Mouse (Mus musculus): Measurements from ENCODE around the gene D130043K22Rik. TPM values are rescaled to one million over a fixed set of nuclear protein-coding genes. Genes with fewer than 3 reads are reported as not detected.
A peak's percentile ranks its signal among the peaks of the same experiment; 100 is the strongest.

Gene D130043K22Rik
- polyA plus RNA-seq (2014; fragmentation: Nextera tagmentation; extraction: Ambion mirVana), result 0.09 and 0.11 TPM in 2 replicates

DNA sequence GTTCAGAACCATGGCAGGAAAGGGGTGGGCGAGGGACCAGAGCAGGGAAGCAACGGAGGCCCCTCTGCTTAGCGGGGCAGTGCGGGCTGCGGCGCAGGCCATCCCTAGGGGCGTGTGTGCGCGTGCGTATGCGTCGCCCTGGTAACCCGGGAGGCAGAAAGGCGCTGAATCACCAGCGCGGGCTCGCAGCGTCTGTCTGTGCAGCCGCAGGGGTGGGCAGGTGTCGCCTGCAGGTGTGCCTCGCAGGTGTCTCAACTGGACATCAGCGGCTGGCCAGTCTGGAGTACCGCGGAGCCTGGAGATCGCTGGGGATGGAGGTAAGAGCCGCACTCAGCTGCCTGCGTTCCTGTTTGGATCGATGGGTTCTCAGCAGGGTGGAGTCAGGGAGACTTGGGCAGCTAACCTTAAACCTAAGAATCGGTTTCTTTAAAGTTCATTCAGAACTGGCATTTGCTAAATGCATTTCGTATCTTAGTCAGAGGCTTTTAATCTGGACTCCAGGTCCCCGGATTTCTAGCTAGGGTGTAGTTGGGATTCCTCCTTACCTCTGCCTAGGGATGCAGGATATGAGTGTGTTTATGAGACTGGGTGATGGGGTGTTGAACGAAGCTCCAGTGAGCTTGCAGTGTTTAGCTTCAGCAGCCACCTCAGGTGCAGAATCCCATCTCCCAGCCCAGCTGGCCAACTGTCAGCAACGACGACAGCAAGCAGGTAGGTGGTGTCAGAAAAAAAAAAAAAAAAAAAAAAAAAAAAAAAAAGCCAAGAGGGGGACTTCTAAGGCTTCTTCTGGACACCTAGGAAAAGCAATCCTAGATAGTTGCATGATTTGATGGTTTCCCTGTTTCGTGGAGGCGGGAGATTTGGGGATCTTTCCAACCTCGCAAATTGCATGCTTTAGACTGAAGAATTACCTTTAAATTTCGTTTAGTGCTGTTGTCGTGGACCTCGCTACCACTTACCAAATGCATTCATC is at the start of gene D130043K22Rik:
Gene D130043K22Rik (plus strand): TSS at position 153 of the 973 bp plus-strand sequence.
- no peak within 1 kb of the TSS for H3K27ac ChIP-seq (replicated peaks; ENCODE audit: low read depth, low read length)
- no peaks in the 10 kb centered on the region for H3K9me3 ChIP-seq (ENCODE audit: control insufficient read depth, low read length)
- peaks cover 5% of the 10 kb centered on the region; the same call in 1 of the 2 replicates for H3K36me3 ChIP-seq (ENCODE audit: control insufficient read depth, insufficient read depth, low read length)
- WGBS, result 13% methylated on average over 40 of the region's 40 CpGs
- peak within 1 kb of the TSS; percentile 71 for H3K4me2 ChIP-seq (ENCODE audit: low read depth, severe bottlenecking)
- peak within 1 kb of the TSS; percentile 33 for H3K4me3 ChIP-seq (ENCODE audit: low read depth, low read length)
- peak; percentile 67; the same call in 1 of the 2 replicates for ATAC-seq (ENCODE audit: insufficient number of reproducible peaks, low FRiP score, low TSS enrichment, low read depth)
- DNase-seq (ENCODE audit: low spot score), result peak; percentile 74
- H3K4me1 ChIP-seq (ENCODE audit: control insufficient read depth, insufficient read depth, low read length), result peaks cover 3% of the 10 kb centered on the region; the same call in 1 of the 2 replicates
- H3K9ac ChIP-seq (ENCODE audit: low read length), result peak within 1 kb of the TSS; percentile 50
- no peaks in the 10 kb centered on the region for H3K27me3 ChIP-seq (ENCODE audit: control insufficient read depth, insufficient read depth, low read length)

DNA sequence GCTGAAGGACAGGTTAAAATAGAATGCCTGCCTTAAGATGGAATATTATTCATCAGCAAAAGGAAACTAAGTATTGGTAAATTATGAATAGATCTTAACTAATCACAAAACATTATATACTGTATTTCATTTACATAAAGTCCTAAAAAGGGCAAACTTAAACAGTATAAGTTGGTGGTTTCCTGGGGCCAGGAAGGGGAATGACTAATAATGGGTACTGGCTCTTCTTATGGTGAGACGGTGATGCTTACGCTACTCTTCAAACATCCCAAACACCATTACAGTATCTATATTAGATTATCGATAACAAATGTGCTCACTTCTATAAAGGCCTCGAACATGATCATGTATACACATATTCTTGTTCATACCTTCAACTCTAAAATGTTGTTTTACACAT is 46.2 kb upstream of the D130043K22Rik start:
- no peak for ATAC-seq (ENCODE audit: insufficient number of reproducible peaks, low FRiP score, low TSS enrichment, low read depth)

DNA sequence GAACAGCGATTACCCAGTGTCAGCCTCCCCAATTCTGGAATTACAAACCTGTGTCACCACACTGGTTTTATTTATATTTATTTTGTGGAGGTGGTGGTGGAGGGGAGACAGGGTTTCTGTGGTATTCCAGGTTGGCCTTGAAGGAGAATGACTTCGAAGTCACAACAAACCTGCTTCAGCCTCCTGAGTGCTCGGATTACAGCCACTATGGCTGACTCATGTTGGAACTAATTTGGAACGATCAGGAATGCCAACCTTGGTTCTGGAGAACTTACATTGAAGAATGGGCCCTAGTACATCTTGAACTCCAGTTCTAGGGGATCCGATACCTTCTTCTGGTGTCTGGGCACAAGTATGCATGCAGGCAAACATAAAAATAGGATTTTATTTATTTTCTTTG is 45.6 kb upstream of the D130043K22Rik start:
- DNase-seq (ENCODE audit: low spot score) (no peak), ATAC-seq (ENCODE audit: insufficient number of reproducible peaks, low FRiP score, low TSS enrichment, low read depth) (no peak)
- 67% methylated on average over 5 of the region's 5 CpGs for WGBS
- Histone ChIP-seq H3K4me1 (ENCODE audit: control insufficient read depth, insufficient read depth, low read length) (peaks cover 5% of the 10 kb centered on the region; the same call in 1 of the 2 replicates), H3K9ac (ENCODE audit: low read length) (no peak overlapping the region), H3K4me3 (ENCODE audit: low read depth, low read length) (peak overlapping the region; percentile 98), H3K36me3 (ENCODE audit: control insufficient read depth, insufficient read depth, low read length) (no peaks in the 10 kb centered on the region), H3K27me3 (ENCODE audit: control insufficient read depth, insufficient read depth, low read length) (no peaks in the 10 kb centered on the region), H3K4me2 (ENCODE audit: low read depth, severe bottlenecking) (peak overlapping the region; percentile 82; the same call in 1 of the 2 replicates), H3K9me3 (ENCODE audit: control insufficient read depth, low read length) (no peaks in the 10 kb centered on the region), H3K27ac (replicated peaks; ENCODE audit: low read depth, low read length) (no peak overlapping the region)

More for the DNA sequence above, 46.2 kb upstream of the D130043K22Rik start:
- no peaks in the 10 kb centered on the region for H3K27me3 ChIP-seq (ENCODE audit: control insufficient read depth, insufficient read depth, low read length)
- no peaks in the 10 kb centered on the region for H3K9me3 ChIP-seq (ENCODE audit: control insufficient read depth, low read length)
- DNase-seq (ENCODE audit: low spot score), result no peak
- H3K36me3 ChIP-seq (ENCODE audit: control insufficient read depth, insufficient read depth, low read length), result no peaks in the 10 kb centered on the region
- no peak overlapping the region for H3K27ac ChIP-seq (replicated peaks; ENCODE audit: low read depth, low read length)
- WGBS, result 97% methylated on average over 4 of the region's 4 CpGs
- H3K4me3 ChIP-seq (ENCODE audit: low read depth, low read length), result no peak overlapping the region
- H3K9ac ChIP-seq (ENCODE audit: low read length), result no peak overlapping the region
- no peak overlapping the region for H3K4me2 ChIP-seq (ENCODE audit: low read depth, severe bottlenecking)
- peaks cover 5% of the 10 kb centered on the region; the same call in 1 of the 2 replicates for H3K4me1 ChIP-seq (ENCODE audit: control insufficient read depth, insufficient read depth, low read length)

DNA sequence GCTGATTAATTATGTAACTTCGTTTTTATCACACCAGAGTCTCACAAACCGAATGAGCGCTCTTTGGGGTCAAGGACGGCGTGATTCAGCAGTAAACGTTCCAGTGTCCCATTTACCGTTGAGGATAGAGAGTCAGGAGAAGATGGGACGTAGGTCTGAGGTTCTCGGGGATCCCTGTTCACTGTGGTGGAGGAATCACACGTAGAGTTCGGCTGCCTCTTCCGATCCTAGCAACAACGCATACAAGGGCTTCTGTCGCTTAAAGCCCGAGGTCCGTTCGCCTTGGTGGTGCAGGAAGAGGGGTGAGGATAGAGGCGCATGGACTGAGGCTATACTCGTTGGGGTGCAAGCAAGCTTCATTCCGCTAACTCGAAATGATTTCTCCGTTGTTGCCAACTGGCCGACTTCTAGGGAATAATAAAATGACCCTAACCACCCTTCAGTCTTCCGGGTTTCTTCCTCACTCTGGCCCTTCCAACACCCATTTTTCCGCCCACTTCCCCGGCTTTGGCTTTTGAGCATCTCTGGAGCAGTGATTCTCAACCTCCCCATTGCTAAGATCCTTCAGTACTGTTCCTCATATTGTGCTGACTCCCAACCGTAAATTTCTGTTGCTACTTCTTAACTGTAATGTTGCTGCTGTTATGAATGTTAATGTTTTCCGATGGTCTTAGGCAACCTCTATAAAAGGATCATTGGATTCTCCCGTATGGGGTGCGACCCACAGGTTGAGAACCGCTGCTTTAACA is 44.8 kb upstream of the D130043K22Rik start:
- peaks cover 5% of the 10 kb centered on the region; the same call in 1 of the 2 replicates for H3K4me1 ChIP-seq (ENCODE audit: control insufficient read depth, insufficient read depth, low read length)
- no peaks in the 10 kb centered on the region for H3K27me3 ChIP-seq (ENCODE audit: control insufficient read depth, insufficient read depth, low read length)
- WGBS, result 1% methylated on average over 31 of the region's 31 CpGs
- H3K27ac ChIP-seq (replicated peaks; ENCODE audit: low read depth, low read length), result 0 out of 2 replicates have a peak overlapping the region, but pooled peaks have one; percentile 26
- peak; percentile 55 for DNase-seq (ENCODE audit: low spot score)
- peak overlapping the region; percentile 82 for H3K4me2 ChIP-seq (ENCODE audit: low read depth, severe bottlenecking)
- peak; percentile 11; the same call in 1 of the 2 replicates for ATAC-seq (ENCODE audit: insufficient number of reproducible peaks, low FRiP score, low TSS enrichment, low read depth)
- peak overlapping the region; percentile 56 for H3K9ac ChIP-seq (ENCODE audit: low read length)
- no peaks in the 10 kb centered on the region for H3K9me3 ChIP-seq (ENCODE audit: control insufficient read depth, low read length)
- H3K4me3 ChIP-seq (ENCODE audit: low read depth, low read length), result peak overlapping the region; percentile 98
- H3K36me3 ChIP-seq (ENCODE audit: control insufficient read depth, insufficient read depth, low read length), result no peaks in the 10 kb centered on the region

GRCm38 (mm10) chr13:24800674-24801307 is 44.1 kb upstream of the D130043K22Rik start:
- DNase-seq (ENCODE audit: low spot score), result peak; percentile 97
- ATAC-seq (ENCODE audit: insufficient number of reproducible peaks, low FRiP score, low TSS enrichment, low read depth), result peak; percentile 97
- Histone ChIP-seq H3K9me3 (ENCODE audit: control insufficient read depth, low read length) (no peaks in the 10 kb centered on the region), H3K4me1 (ENCODE audit: control insufficient read depth, insufficient read depth, low read length) (peaks cover 5% of the 10 kb centered on the region; the same call in 1 of the 2 replicates), H3K36me3 (ENCODE audit: control insufficient read depth, insufficient read depth, low read length) (no peaks in the 10 kb centered on the region), H3K4me2 (ENCODE audit: low read depth, severe bottlenecking) (peak overlapping the region; percentile 91), H3K27ac (replicated peaks; ENCODE audit: low read depth, low read length) (peak overlapping the region; percentile 98), H3K4me3 (ENCODE audit: low read depth, low read length) (peak overlapping the region; percentile 98), H3K9ac (ENCODE audit: low read length) (peak overlapping the region; percentile 88), H3K27me3 (ENCODE audit: control insufficient read depth, insufficient read depth, low read length) (no peaks in the 10 kb centered on the region)
- WGBS, result under 1% methylated on average over 42 of the region's 42 CpGs

DNA sequence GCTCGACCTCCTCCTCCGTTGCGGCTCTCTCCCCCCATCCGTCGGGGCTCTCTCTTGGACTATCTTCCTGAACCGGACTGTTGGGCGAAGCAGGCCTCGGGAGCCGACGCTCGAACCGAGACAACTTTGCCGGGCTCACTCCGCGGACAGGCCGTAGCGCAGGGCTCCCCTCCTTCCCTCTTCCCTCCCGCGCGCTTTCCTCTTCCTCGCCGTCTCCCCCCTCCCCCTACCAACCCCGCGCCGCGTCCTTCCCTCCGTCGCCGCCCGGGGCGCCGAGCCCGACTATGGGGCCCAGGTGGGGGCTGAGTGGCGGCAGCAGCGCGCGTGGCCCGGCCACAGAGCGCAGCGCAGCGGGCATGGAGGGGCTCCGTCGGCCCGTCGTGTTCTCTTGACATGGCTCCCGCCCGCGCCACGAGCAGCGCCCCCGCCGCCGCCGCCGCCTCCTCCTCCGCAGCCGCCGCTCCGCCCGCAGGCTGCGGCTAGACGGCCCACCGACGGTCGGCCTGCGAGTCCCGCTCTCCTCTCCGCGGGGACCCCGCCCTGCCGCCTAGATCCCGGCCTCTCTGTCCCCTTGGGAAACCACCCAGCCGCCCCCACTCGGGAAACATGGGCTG is 43.5 kb upstream of the D130043K22Rik start, which contains the start of gene BC005537:
Gene BC005537 (plus strand): TSS at position 350 of the 614 bp plus-strand sequence.
- WGBS, result under 1% methylated on average over 74 of the region's 74 CpGs
- no peaks in the 10 kb centered on the region for H3K9me3 ChIP-seq (ENCODE audit: control insufficient read depth, low read length)
- peaks cover under 1% of the 10 kb centered on the region; the same call in 1 of the 2 replicates for H3K36me3 ChIP-seq (ENCODE audit: control insufficient read depth, insufficient read depth, low read length)
- peak within 1 kb of the TSS; percentile 98 for H3K4me3 ChIP-seq (ENCODE audit: low read depth, low read length)
- ATAC-seq (ENCODE audit: insufficient number of reproducible peaks, low FRiP score, low TSS enrichment, low read depth) (peak; percentile 31), DNase-seq (ENCODE audit: low spot score) (no peak)
- H3K4me2 ChIP-seq (ENCODE audit: low read depth, severe bottlenecking), result peak within 1 kb of the TSS; percentile 91
- H3K9ac ChIP-seq (ENCODE audit: low read length), result peak within 1 kb of the TSS; percentile 88
- H3K27me3 ChIP-seq (ENCODE audit: control insufficient read depth, insufficient read depth, low read length), result no peaks in the 10 kb centered on the region
- H3K4me1 ChIP-seq (ENCODE audit: control insufficient read depth, insufficient read depth, low read length), result peaks cover 5% of the 10 kb centered on the region; the same call in 1 of the 2 replicates
- H3K27ac ChIP-seq (replicated peaks; ENCODE audit: low read depth, low read length), result peak within 1 kb of the TSS; percentile 98

DNA sequence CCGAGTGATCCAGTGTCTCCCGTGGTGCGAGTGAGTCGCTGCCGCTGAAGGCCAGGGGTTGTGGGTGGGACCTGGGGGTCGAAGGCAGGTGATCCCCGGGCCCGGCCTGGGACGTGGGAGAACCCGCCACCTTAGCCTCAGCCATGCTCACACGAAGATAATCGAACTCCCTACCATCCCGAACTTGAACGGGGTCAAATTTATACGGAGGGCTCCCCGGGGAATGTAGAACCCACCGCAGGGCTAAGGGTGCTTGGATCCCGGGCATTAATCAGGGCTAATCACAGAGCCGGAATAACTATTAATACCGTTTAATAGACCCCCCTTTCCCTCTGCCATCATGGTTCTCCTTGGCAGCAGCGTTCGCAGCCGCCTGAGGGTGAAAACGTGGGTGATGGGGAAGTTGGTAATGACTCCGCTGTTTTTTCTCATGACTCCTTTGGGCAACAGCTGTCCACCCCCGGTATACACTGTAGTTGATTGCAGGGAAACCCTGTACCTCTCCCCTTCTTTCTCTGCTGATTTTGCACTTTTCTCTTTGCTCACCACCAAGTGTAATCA is 42.7 kb upstream of the D130043K22Rik start:
- no peaks in the 10 kb centered on the region for H3K27me3 ChIP-seq (ENCODE audit: control insufficient read depth, insufficient read depth, low read length)
- H3K4me2 ChIP-seq (ENCODE audit: low read depth, severe bottlenecking), result peak overlapping the region; percentile 91
- H3K4me1 ChIP-seq (ENCODE audit: control insufficient read depth, insufficient read depth, low read length), result peaks cover 5% of the 10 kb centered on the region; the same call in 1 of the 2 replicates
- peak; percentile 45 for DNase-seq (ENCODE audit: low spot score)
- H3K36me3 ChIP-seq (ENCODE audit: control insufficient read depth, insufficient read depth, low read length), result peaks cover 5% of the 10 kb centered on the region; the same call in 1 of the 2 replicates
- H3K27ac ChIP-seq (replicated peaks; ENCODE audit: low read depth, low read length), result no peak overlapping the region; the same call in 1 of the 2 replicates
- WGBS, result under 1% methylated on average over 26 of the region's 26 CpGs
- no peaks in the 10 kb centered on the region for H3K9me3 ChIP-seq (ENCODE audit: control insufficient read depth, low read length)
- peak overlapping the region; percentile 88 for H3K9ac ChIP-seq (ENCODE audit: low read length)
- ATAC-seq (ENCODE audit: insufficient number of reproducible peaks, low FRiP score, low TSS enrichment, low read depth), result no peak
- peak overlapping the region; percentile 98 for H3K4me3 ChIP-seq (ENCODE audit: low read depth, low read length)
